Mouse (Mus musculus) naive thymus-derived CD4-positive, alpha-beta T cell, adult 2 months (primary cell): ENCODE data around the gene Pygo1.

Source experiments
- DNase-seq: peaks from one replicate; pipeline ENCODE4 v3.0.0-alpha.2; 2011; ENCODE audit warnings: low read depth

Pygo1 gene

GRCm38 (mm10) chr9:72925021-72925934 lies at the start of gene Pygo1:
Pygo1 (plus strand) TSS chr9:72925645.
- no peak for DNase-seq

- no peak for DNase-seq
Observed at GRCm38 (mm10) chr9:72875878-72876277, 49.6 kb upstream of the Pygo1 start.

- no peak for DNase-seq
Observed at GRCm38 (mm10) chr9:72877905-72878304, 47.5 kb upstream of the Pygo1 start.

GRCm38 (mm10) chr9:72878656-72879055 lies 46.8 kb upstream of the Pygo1 start:
- DNase-seq, result no peak

GRCm38 (mm10) chr9:72879601-72880000 lies 45.8 kb upstream of the Pygo1 start:
- no peak for DNase-seq

- no peak for DNase-seq
Observed at GRCm38 (mm10) chr9:72880225-72880960, 45.1 kb upstream of the Pygo1 start.

GRCm38 (mm10) chr9:72881026-72881768 lies 44.2 kb upstream of the Pygo1 start:
- no peak for DNase-seq

- DNase-seq, result peak; percentile 70
Observed at GRCm38 (mm10) chr9:72883940-72884339, 41.5 kb upstream of the Pygo1 start.

- DNase-seq, result peak; percentile 61
Observed at GRCm38 (mm10) chr9:72889777-72890176, 35.7 kb upstream of the Pygo1 start.

GRCm38 (mm10) chr9:72890499-72891085 lies 34.9 kb upstream of the Pygo1 start:
- DNase-seq, result peak; percentile 67

- DNase-seq, result no peak
Observed at GRCm38 (mm10) chr9:72892761-72893160, 32.7 kb upstream of the Pygo1 start.

- no peak for DNase-seq
Observed at GRCm38 (mm10) chr9:72894796-72895352, 30.6 kb upstream of the Pygo1 start.

- DNase-seq, result no peak
Observed at GRCm38 (mm10) chr9:72902057-72902456, 23.4 kb upstream of the Pygo1 start.

- DNase-seq, result no peak
Observed at GRCm38 (mm10) chr9:72902611-72903010, 22.8 kb upstream of the Pygo1 start.

- DNase-seq, result no peak
Observed at GRCm38 (mm10) chr9:72906693-72907103, 18.7 kb upstream of the Pygo1 start.

GRCm38 (mm10) chr9:72911381-72911780 lies 14.1 kb upstream of the Pygo1 start:
- no peak for DNase-seq

- no peak for DNase-seq
Observed at GRCm38 (mm10) chr9:72913551-72913950, 11.9 kb upstream of the Pygo1 start.

- DNase-seq, result no peak
Observed at GRCm38 (mm10) chr9:72915728-72916127, 9.7 kb upstream of the Pygo1 start.

GRCm38 (mm10) chr9:72923068-72923467 lies 2.4 kb upstream of the Pygo1 start:
- DNase-seq, result no peak

GRCm38 (mm10) chr9:72925935-72926258 lies 452 bp downstream of the Pygo1 start:
- DNase-seq, result no peak

GRCm38 (mm10) chr9:72931166-72931790 lies 5.8 kb downstream of the Pygo1 start:
- no peak for DNase-seq
